Mouse (Mus musculus) forebrain, postnatal 0 days (tissue): ENCODE results near the gene Ptgis. TPM values are rescaled to one million over a fixed set of nuclear protein-coding genes. Genes with fewer than 3 reads are reported as not detected.

Experiments
- ATAC-seq: fragments of 200-750 bp; cut with Nextera tagmentation; 2 replicates; pipeline ENCODE4 v1.8.0; 2017; ENCODE audit warnings: mild to moderate bottlenecking, moderate library complexity
- DNase-seq: peaks from one replicate; pipeline ENCODE4 v3.0.0-alpha.2; 2015
- H3K27ac ChIP-seq: fragments of 300-500 bp; sonication (generic); 2 replicates; pipeline ENCODE4 v1.5.1; 2014; ENCODE audit warnings: low read depth, mild to moderate bottlenecking, antibody characterized with exemption, low read length, moderate library complexity, mixed read lengths
- H3K27me3 ChIP-seq: fragments of 300-500 bp; sonication (generic); 2 replicates; pipeline ENCODE4 v1.6.1; 2014; ENCODE audit warnings: mild to moderate bottlenecking, low read length, mixed read lengths; ENCODE audit not compliant: insufficient read depth
- H3K36me3 ChIP-seq: fragments of 300-500 bp; sonication (generic); 2 replicates; pipeline ENCODE4 v1.6.1; 2014; ENCODE audit warnings: mild to moderate bottlenecking, moderate library complexity; ENCODE audit not compliant: insufficient read depth
- H3K4me1 ChIP-seq: fragments of 300-500 bp; sonication (generic); 2 replicates; pipeline ENCODE4 v1.6.1; 2014; ENCODE audit warnings: antibody characterized with exemption; ENCODE audit not compliant: insufficient read depth
- H3K4me2 ChIP-seq: fragments of 300-500 bp; sonication (generic); 2 replicates; pipeline ENCODE4 v1.6.1; 2014; ENCODE audit warnings: low read depth, mild to moderate bottlenecking, moderate library complexity
- H3K4me3 ChIP-seq: fragments of 300-500 bp; sonication (generic); 2 replicates; pipeline ENCODE4 v1.5.1; 2014; ENCODE audit warnings: low read depth, low read length, mixed read lengths
- H3K9ac ChIP-seq: fragments of 300-500 bp; sonication (generic); 2 replicates; pipeline ENCODE4 v1.6.1; 2014; ENCODE audit warnings: mild to moderate bottlenecking
- H3K9me3 ChIP-seq: fragments of 300-500 bp; sonication (generic); 2 replicates; pipeline ENCODE4 v1.6.1; 2016; ENCODE audit warnings: low read length
- CTCF ChIP-seq: sonication (generic); IDR thresholded peaks from 2 replicates; pipeline ENCODE4 v1.5.1; 2016; ENCODE audit warnings: antibody characterized with exemption, control low read depth, low read depth
- WGBS: fragments of 180-500 bp; shearing (Covaris S2); extraction: QIAGEN DNeasy Blood & Tissue Kit; methylation state at CpG from one replicate; pipeline ENCODE4 v1.1.7; 2014; 5-methylcytosine and 5-hydroxymethylcytosine counted together
- polyA plus RNA-seq: library from polyadenylated mRNA; unstranded; fragments of >200 nt; fragmentation: Nextera tagmentation; extraction: Ambion mirVana; gene quantifications from 2 replicates; pipeline ENCODE4 v1.2.1, GENCODE M21; 2015
- total RNA-seq: library from RNA; depleted of rRNA; stranded (reverse); fragments of >200 nt; gene quantifications from 2 replicates; pipeline ENCODE4 v1.2.3, GENCODE M21; 2014; rRNA removed

Ptgis gene
- 2.5 and 4.0 TPM in 2 replicates for total RNA-seq
- polyA plus RNA-seq = 2.5 and 2.8 TPM in 2 replicates

GRCm38 (mm10) chr2:167240008-167240964, at the start of gene Ptgis:
TSS of gene Ptgis (minus strand) at chr2:167240604.
- H3K36me3 ChIP-seq = no peaks in the 10 kb centered on the region
- peaks cover 11% of the 10 kb centered on the region for H3K27me3 ChIP-seq
- TF ChIP-seq CTCF = no peak
- no peaks in the 10 kb centered on the region for H3K4me1 ChIP-seq
- H3K27ac ChIP-seq = no peak within 1 kb of the TSS
- DNase-seq (no peak), ATAC-seq (no peak)
- H3K9me3 ChIP-seq = no peaks in the 10 kb centered on the region
- peak within 1 kb of the TSS; percentile 36 for H3K4me3 ChIP-seq
- peak within 1 kb of the TSS; percentile 70 for H3K4me2 ChIP-seq
- H3K9ac ChIP-seq = peak within 1 kb of the TSS; percentile 51; the same call in 1 of the 2 replicates
- 4% methylated on average over 42 of the region's 45 CpGs for WGBS

GRCm38 (mm10) chr2:167281461-167281860, 41.1 kb upstream of the Ptgis start:
- DNase-seq (no peak), ATAC-seq (no peak)
- Histone ChIP-seq H3K9me3 (no peaks in the 10 kb centered on the region), H3K4me3 (no peak overlapping the region), H3K27ac (no peak overlapping the region), H3K4me1 (no peaks in the 10 kb centered on the region), H3K36me3 (no peaks in the 10 kb centered on the region), H3K4me2 (no peak overlapping the region), H3K9ac (no peak overlapping the region), H3K27me3 (no peaks in the 10 kb centered on the region)
- 91% methylated on average over 13 of the region's 13 CpGs for WGBS
- TF ChIP-seq CTCF = no peak

- DNase-seq (no peak), ATAC-seq (peak; percentile 46; the same call in 1 of the 2 replicates)
- no peaks in the 10 kb centered on the region for H3K4me1 ChIP-seq
- H3K27ac ChIP-seq = no peak overlapping the region
- H3K36me3 ChIP-seq = no peaks in the 10 kb centered on the region
- WGBS = 83% methylated on average over 4 of the region's 4 CpGs
- no peak for TF ChIP-seq CTCF
- no peak overlapping the region for H3K4me3 ChIP-seq
- H3K9me3 ChIP-seq = no peaks in the 10 kb centered on the region
- H3K9ac ChIP-seq = no peak overlapping the region
- H3K4me2 ChIP-seq = no peak overlapping the region
- no peaks in the 10 kb centered on the region for H3K27me3 ChIP-seq
Observed at GRCm38 (mm10) chr2:167280986-167281310, 40.5 kb upstream of the Ptgis start.

GRCm38 (mm10) chr2:167280090-167280985, 39.9 kb upstream of the Ptgis start:
- Histone ChIP-seq H3K9ac (no peak overlapping the region), H3K4me3 (no peak overlapping the region), H3K27me3 (no peaks in the 10 kb centered on the region), H3K4me2 (no peak overlapping the region), H3K27ac (no peak overlapping the region), H3K36me3 (no peaks in the 10 kb centered on the region), H3K9me3 (no peaks in the 10 kb centered on the region), H3K4me1 (no peaks in the 10 kb centered on the region)
- WGBS = 44% methylated on average over 26 of the region's 26 CpGs
- TF ChIP-seq CTCF = peak; percentile 100
- DNase-seq = peak; percentile 90
- ATAC-seq = peak; percentile 94

GRCm38 (mm10) chr2:167278751-167279526, 38.5 kb upstream of the Ptgis start:
- H3K27me3 ChIP-seq = no peaks in the 10 kb centered on the region
- no peaks in the 10 kb centered on the region for H3K9me3 ChIP-seq
- H3K4me1 ChIP-seq = no peaks in the 10 kb centered on the region
- no peak overlapping the region for H3K27ac ChIP-seq
- H3K4me3 ChIP-seq = no peak overlapping the region
- ATAC-seq = peak; percentile 43; the same call in 1 of the 2 replicates
- H3K9ac ChIP-seq = no peak overlapping the region
- 57% methylated on average over 17 of the region's 17 CpGs for WGBS
- no peaks in the 10 kb centered on the region for H3K36me3 ChIP-seq
- peak; percentile 87 for TF ChIP-seq CTCF
- peak; percentile 69 for DNase-seq
- H3K4me2 ChIP-seq = no peak overlapping the region

GRCm38 (mm10) chr2:167278011-167278410, 37.6 kb upstream of the Ptgis start:
- Histone ChIP-seq H3K4me1 (no peaks in the 10 kb centered on the region), H3K9ac (no peak overlapping the region), H3K36me3 (no peaks in the 10 kb centered on the region), H3K4me3 (no peak overlapping the region), H3K27ac (no peak overlapping the region), H3K4me2 (no peak overlapping the region), H3K27me3 (no peaks in the 10 kb centered on the region), H3K9me3 (no peaks in the 10 kb centered on the region)
- ATAC-seq (no peak), DNase-seq (no peak)
- WGBS = 87% methylated on average over 7 of the region's 7 CpGs
- TF ChIP-seq CTCF = no peak
